In genomic region chr4:130306796-130307630, GRCm38 (mm10) we compare ENCODE assay signal across 9 mouse cellular contexts. TPM values are rescaled to one million over a fixed set of nuclear protein-coding genes. Genes with fewer than 3 reads are reported as not detected.
A peak's percentile ranks its signal among the peaks of the same experiment; 100 is the strongest.
DNase-seq lines count a peak whose midpoint lies in the region; ATAC-seq and TF ChIP-seq lines count a peak whose summit lies in the region.
"Had no signal": no experiment of that assay in that cellular context is flagged by ENCODE, and none has a peak within 500 bp of the region (broad histone marks: within the 10 kb centered on the region; RNA-seq: fewer than 3 reads in every experiment).

No protein-coding gene starts in this region.

- no peak for DNase-seq in left cerebral cortex, adult 2 months (ENCODE audit: extremely low spot score in 1 of 2, low spot score in 2 of 2)
- DNase-seq in left cerebral cortex, postnatal 10 days (ENCODE audit: extremely low spot score in 1 of 2, low spot score in 2 of 2), result no peak
- no peak for DNase-seq in embryonic facial prominence, embryonic 14.5 days (ENCODE audit: low spot score)
- peak; percentile 56 for DNase-seq in kidney, postnatal 14 days
- DNase-seq in testis, postnatal 14 days (ENCODE audit: low spot score), result peak; percentile 64
- DNase-seq in urinary bladder, postnatal 4 days (ENCODE audit: low spot score in 2 of 2), result no peak
- no peak for DNase-seq in left cerebral cortex, adult 8-10 months (ENCODE audit: low spot score in 2 of 2)

- WGBS in embryonic facial prominence, embryonic 14.5 days, result 80% methylated on average over 10 of the region's 10 CpGs
- 68% methylated on average over 10 of the region's 10 CpGs for WGBS in heart, embryonic 15.5 days

- intact Hi-C loops in left cerebral cortex, adult 2 months (cut with DNase I), result no loop called here
- intact Hi-C loops in left cerebral cortex, postnatal 10 days (cut with DNase I), result loop anchor here (5.0 kb wide), 1 partner anchor 110 kb away; no protein-coding TSS in a partner anchor

- 0 out of 2 replicates have a peak, but pooled peaks cover 5% of the 10 kb centered on the region for H3K4me1 ChIP-seq in embryonic facial prominence, embryonic 14.5 days (ENCODE audit: control insufficient read depth, insufficient read depth, low read length)
- H3K4me1 ChIP-seq in heart, embryonic 15.5 days (replicated peaks), result peaks cover 33% of the 10 kb centered on the region

- H3K4me2 ChIP-seq in embryonic facial prominence, embryonic 14.5 days (ENCODE audit: low read depth, low read length), result no peak overlapping the region
- H3K4me2 ChIP-seq in heart, embryonic 15.5 days, result peak overlapping the region; percentile 86

- peak overlapping the region; percentile 85; the same call in 1 of the 2 replicates for H3K4me3 ChIP-seq in left cerebral cortex, adult 2 months
- peak overlapping the region; percentile 50; the same call in 1 of the 2 replicates for H3K4me3 ChIP-seq in embryonic facial prominence, embryonic 14.5 days (ENCODE audit: low read depth, low read length)
- H3K4me3 ChIP-seq in heart, embryonic 15.5 days, result no peak overlapping the region

- peaks cover 39% of the 10 kb centered on the region for H3K27me3 ChIP-seq in embryonic facial prominence, embryonic 14.5 days (replicated peaks; ENCODE audit: control insufficient read depth, insufficient read depth, low read length)
- peaks cover 17% of the 10 kb centered on the region; the same call in 1 of the 2 replicates for H3K27me3 ChIP-seq in heart, embryonic 15.5 days

- no peak for TF ChIP-seq CTCF in left cerebral cortex, adult 2 months (IDR thresholded peaks at IDR 0.05)

- peak overlapping the region; percentile 97; the same call in 1 of the 2 replicates for H3K27ac ChIP-seq in left cerebral cortex, adult 2 months
- no peak overlapping the region for H3K27ac ChIP-seq in embryonic facial prominence, embryonic 14.5 days (replicated peaks; ENCODE audit: low read depth, low read length)
- peak overlapping the region; percentile 94 for H3K27ac ChIP-seq in heart, embryonic 15.5 days

- no peaks in the 10 kb centered on the region for H3K36me3 ChIP-seq in embryonic facial prominence, embryonic 14.5 days (ENCODE audit: control insufficient read depth, insufficient read depth, low read length)
- H3K36me3 ChIP-seq in heart, embryonic 15.5 days, result no peaks in the 10 kb centered on the region

- no peaks in the 10 kb centered on the region for H3K9me3 ChIP-seq in embryonic facial prominence, embryonic 14.5 days (ENCODE audit: control insufficient read depth, low read length)
- H3K9me3 ChIP-seq in heart, embryonic 15.5 days (replicated peaks), result no peaks in the 10 kb centered on the region

- no peak overlapping the region for H3K9ac ChIP-seq in embryonic facial prominence, embryonic 14.5 days (ENCODE audit: low read depth, low read length)
- peak overlapping the region; percentile 86; the same call in 1 of the 2 replicates for H3K9ac ChIP-seq in heart, embryonic 15.5 days

- no peak for ATAC-seq in embryonic facial prominence, embryonic 14.5 days (ENCODE audit: low read depth)
- 0 out of 2 replicates have a peak, but pooled peaks have one; percentile 15 for ATAC-seq in heart, embryonic 15.5 days (replicated peaks; ENCODE audit: insufficient number of reproducible peaks, insufficient read depth, low FRiP score, low read depth)

RNA-seq across cellular contexts. Expression of gene Fabp3, which starts 1.4 kb away (rescaled TPM):
- total RNA-seq in left cerebral cortex, adult 2 months (2021), result 100 to 1,000 TPM; 124 to 126 TPM
- 100 to 1,000 TPM; 218 to 234 TPM for total RNA-seq in left cerebral cortex, postnatal 10 days (2021)
- 89.0 and 117 TPM in 2 replicates for polyA plus RNA-seq in embryonic facial prominence, embryonic 14.5 days (2014; fragmentation: Nextera tagmentation; extraction: Ambion mirVana)
- polyA plus RNA-seq in heart, embryonic 15.5 days (2015; fragmentation: Nextera tagmentation; extraction: Ambion mirVana), result 1,204 and 1,729 TPM in 2 replicates
- 100 to 1,000 TPM; 131 to 144 (median 138) TPM for total RNA-seq in left cerebral cortex, adult 8-10 months (2022)
- total RNA-seq: CH12.LX had no signal

RNA-seq across cellular contexts. Expression of gene Gm10570, which starts 1.5 kb away (rescaled TPM):
- total RNA-seq in left cerebral cortex, adult 2 months (2021), result 1 to 10 TPM; 1.0 to 2.3 TPM
- total RNA-seq in left cerebral cortex, postnatal 10 days (2021), result 1 to 10 TPM in 1 of 2 experiments, not detected in 1; 1.8 TPM
- not detected in 2 replicates for polyA plus RNA-seq in embryonic facial prominence, embryonic 14.5 days (2014; fragmentation: Nextera tagmentation; extraction: Ambion mirVana)
- 0.98 and 1.0 TPM in 2 replicates for polyA plus RNA-seq in heart, embryonic 15.5 days (2015; fragmentation: Nextera tagmentation; extraction: Ambion mirVana)
- 1 to 10 TPM in 3 of 4 experiments, not detected in 1; 1.7 to 2.5 (median 2.2) TPM for total RNA-seq in left cerebral cortex, adult 8-10 months (2022)
- total RNA-seq: CH12.LX had no signal

RNA-seq across cellular contexts. Expression of gene Serinc2, which starts 28.0 kb away (rescaled TPM):
- 10 to 100 TPM in 1 of 2 experiments, 1 to 10 TPM in 1; 6.5 to 11.9 TPM for total RNA-seq in left cerebral cortex, adult 2 months (2021)
- total RNA-seq in left cerebral cortex, postnatal 10 days (2021), result 1 to 10 TPM; 2.9 to 3.1 TPM
- 89.2 and 113 TPM in 2 replicates for polyA plus RNA-seq in embryonic facial prominence, embryonic 14.5 days (2014; fragmentation: Nextera tagmentation; extraction: Ambion mirVana)
- polyA plus RNA-seq in heart, embryonic 15.5 days (2015; fragmentation: Nextera tagmentation; extraction: Ambion mirVana), result 6.3 and 11.3 TPM in 2 replicates
- 1 to 10 TPM; 5.0 to 7.8 (median 6.5) TPM for total RNA-seq in left cerebral cortex, adult 8-10 months (2022)

RNA-seq across cellular contexts. Expression of gene Zcchc17, which starts 52.7 kb away (rescaled TPM):
- 10 to 100 TPM; 64.0 to 64.2 TPM for total RNA-seq in left cerebral cortex, adult 2 months (2021)
- total RNA-seq in left cerebral cortex, postnatal 10 days (2021), result 10 to 100 TPM; 49.0 to 54.6 TPM
- polyA plus RNA-seq in embryonic facial prominence, embryonic 14.5 days (2014; fragmentation: Nextera tagmentation; extraction: Ambion mirVana), result 73.3 and 75.2 TPM in 2 replicates
- polyA plus RNA-seq in heart, embryonic 15.5 days (2015; fragmentation: Nextera tagmentation; extraction: Ambion mirVana), result 43.2 and 48.7 TPM in 2 replicates
- total RNA-seq in left cerebral cortex, adult 8-10 months (2022), result 10 to 100 TPM; 57.2 to 61.5 (median 60.9) TPM

RNA-seq across cellular contexts. Expression of gene Snrnp40, which starts 52.9 kb away (rescaled TPM):
- 10 to 100 TPM; 24.2 to 25.4 TPM for total RNA-seq in left cerebral cortex, adult 2 months (2021)
- 10 to 100 TPM; 30.2 to 34.4 TPM for total RNA-seq in left cerebral cortex, postnatal 10 days (2021)
- 119 and 134 TPM in 2 replicates for polyA plus RNA-seq in embryonic facial prominence, embryonic 14.5 days (2014; fragmentation: Nextera tagmentation; extraction: Ambion mirVana)
- polyA plus RNA-seq in heart, embryonic 15.5 days (2015; fragmentation: Nextera tagmentation; extraction: Ambion mirVana), result 62.7 and 81.1 TPM in 2 replicates
- 10 to 100 TPM; 23.6 to 28.2 (median 27.6) TPM for total RNA-seq in left cerebral cortex, adult 8-10 months (2022)

Comparison
In these comparisons a context has a peak if more than half of its experiments do, and no peak if none do; other contexts are left out.
1. DNase-seq: peak in kidney, postnatal 14 days (single experiment) and testis, postnatal 14 days (single experiment); none in left cerebral cortex, adult 2 months (0 of 2), left cerebral cortex, postnatal 10 days (0 of 2), embryonic facial prominence, embryonic 14.5 days (single experiment), urinary bladder, postnatal 4 days (0 of 2) and left cerebral cortex, adult 8-10 months (0 of 2).